Mouse (Mus musculus): ENCODE results near the gene Glrp1.

DNA sequence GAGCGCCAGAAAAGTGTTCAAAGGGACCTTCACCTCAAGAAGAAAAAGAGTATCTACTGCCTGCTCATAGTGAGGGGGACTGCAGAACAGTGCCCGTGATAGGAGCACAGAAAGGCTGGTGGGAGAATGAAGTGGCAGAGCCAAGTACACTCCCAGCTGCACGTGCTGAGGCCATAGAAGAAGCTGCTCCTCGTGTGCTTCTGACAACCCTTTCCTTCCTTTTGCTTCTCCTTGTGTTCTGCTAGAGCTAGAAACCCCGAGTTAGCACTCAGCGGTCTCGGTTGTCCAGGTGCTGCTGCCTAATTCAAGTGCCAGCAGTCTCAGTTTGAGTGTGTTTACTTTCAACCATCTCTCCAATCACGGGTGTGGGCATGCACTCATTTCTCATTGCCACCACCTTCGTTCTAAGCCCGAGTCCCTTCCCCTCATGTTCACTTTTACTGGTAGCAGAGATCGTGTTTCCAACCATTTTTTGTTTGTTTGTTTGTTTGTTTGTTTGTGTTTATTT lies 10.6 kb downstream of the Glrp1 start:
- no peak for TF ChIP-seq CTCF (IDR thresholded peaks at IDR 0.05; ENCODE audit: low read depth)
- no peak for TF ChIP-seq EP300 (IDR thresholded peaks at IDR 0.05; ENCODE audit: low read depth)

All from liver, embryonic 14.5 days (tissue).